9 mouse cellular contexts compared by ENCODE assay signal in the genomic region with DNA sequence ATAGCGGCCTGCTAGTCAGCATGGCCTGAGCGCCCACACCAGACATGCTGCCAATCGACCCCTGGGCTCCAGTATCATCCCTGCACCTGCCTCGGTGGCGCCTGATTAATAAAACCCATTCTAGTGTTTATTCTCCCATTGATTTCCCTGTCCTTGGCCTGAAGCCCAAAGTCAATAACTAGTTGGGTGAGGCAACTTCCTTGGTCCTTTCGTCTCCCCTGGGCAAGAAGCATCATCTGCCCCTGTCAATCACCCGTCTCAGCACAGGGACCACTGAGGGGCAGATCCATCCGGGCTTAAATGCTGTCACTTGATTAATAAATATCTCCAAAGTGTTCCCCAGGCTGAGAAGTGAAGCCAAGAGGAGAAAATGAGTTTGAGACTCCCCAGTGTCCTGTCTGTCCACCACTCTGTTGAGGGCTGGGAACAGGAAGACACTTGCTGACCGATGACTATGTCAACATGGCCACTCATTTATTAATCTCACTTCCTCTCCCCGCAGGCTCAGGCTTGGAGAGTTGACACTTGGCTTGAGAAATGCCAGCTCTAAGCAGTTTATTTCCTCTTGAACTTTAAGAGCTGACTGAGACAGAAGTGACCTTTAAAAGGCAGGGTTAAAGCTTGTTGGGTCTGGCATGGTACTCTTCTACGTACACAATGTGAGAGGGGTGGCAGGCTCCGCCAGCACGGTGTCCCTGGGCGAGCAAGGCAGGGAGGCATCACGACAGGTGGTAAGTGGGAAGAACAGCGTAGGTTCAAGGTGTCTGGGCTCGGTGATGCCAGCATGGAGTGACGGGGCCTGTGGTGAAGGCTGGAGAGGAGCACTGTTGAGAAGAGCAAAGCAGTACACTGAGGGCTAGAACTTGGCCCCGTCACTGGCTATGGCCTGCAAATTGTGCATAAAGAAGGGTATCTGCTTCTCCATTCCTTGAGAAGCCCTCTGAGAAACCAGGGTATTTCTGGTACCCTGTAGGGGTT.
DNase-seq lines count a peak whose midpoint lies in the region; ATAC-seq lines count a peak whose summit lies in the region.
"Had no signal": no experiment of that assay in that cellular context is flagged by ENCODE, and none has a peak within 500 bp of the region (broad histone marks: within the 10 kb centered on the region; RNA-seq: fewer than 3 reads in every experiment).

No protein-coding gene starts in this region.

- H3K27ac ChIP-seq in heart, embryonic 15.5 days = 0 out of 2 replicates have a peak overlapping the region, but pooled peaks have one; percentile 23
- H3K27ac ChIP-seq in forebrain, embryonic 12.5 days = no peak overlapping the region

- DNase-seq in urinary bladder, postnatal 14 days (ENCODE audit: low spot score) = peak; percentile 16
- no peak for DNase-seq in urinary bladder, adult 2 months (ENCODE audit: low spot score)
- peak; percentile 58 to 68 for DNase-seq in lung, adult 18-20 months
- DNase-seq in thymus, postnatal 4 days = peak; percentile 50
- DNase-seq in frontal cortex, adult 2 months (ENCODE audit: extremely low spot score in 1 of 2, low spot score in 1 of 2) = no peak
- DNase-seq in frontal cortex, postnatal 14 days (ENCODE audit: low spot score in 2 of 2) = no peak
- DNase-seq: right cerebral cortex, adult 18-20 months had no signal

- H3K9ac ChIP-seq in heart, embryonic 15.5 days = no peak overlapping the region
- no peak overlapping the region for H3K9ac ChIP-seq in forebrain, embryonic 12.5 days

- 76% methylated on average over 19 of the region's 19 CpGs for WGBS in heart, embryonic 15.5 days
- 93% methylated on average over 19 of the region's 19 CpGs for WGBS in forebrain, embryonic 12.5 days

- ATAC-seq in heart, embryonic 15.5 days (replicated peaks; ENCODE audit: insufficient number of reproducible peaks, insufficient read depth, low FRiP score, low read depth) = no peak
- ATAC-seq in forebrain, embryonic 12.5 days (ENCODE audit: low FRiP score) = no peak; the same call in 1 of the 2 replicates

- H3K4me1 ChIP-seq in heart, embryonic 15.5 days (replicated peaks) = peaks cover 18% of the 10 kb centered on the region
- peaks cover 13% of the 10 kb centered on the region for H3K4me1 ChIP-seq in forebrain, embryonic 12.5 days

- no peak overlapping the region for H3K4me2 ChIP-seq in heart, embryonic 15.5 days
- H3K4me2 ChIP-seq in forebrain, embryonic 12.5 days = no peak overlapping the region

- H3K36me3 ChIP-seq in heart, embryonic 15.5 days = no peaks in the 10 kb centered on the region
- no peaks in the 10 kb centered on the region for H3K36me3 ChIP-seq in forebrain, embryonic 12.5 days (replicated peaks)

- no peak overlapping the region for H3K4me3 ChIP-seq in heart, embryonic 15.5 days
- no peak overlapping the region for H3K4me3 ChIP-seq in forebrain, embryonic 12.5 days (replicated peaks)

- H3K9me3 ChIP-seq in heart, embryonic 15.5 days (replicated peaks) = no peaks in the 10 kb centered on the region
- H3K9me3 ChIP-seq in forebrain, embryonic 12.5 days = no peaks in the 10 kb centered on the region

- no peaks in the 10 kb centered on the region for H3K27me3 ChIP-seq in heart, embryonic 15.5 days
- H3K27me3 ChIP-seq in forebrain, embryonic 12.5 days = no peaks in the 10 kb centered on the region

Comparison
In these comparisons a context has a peak if more than half of its experiments do, and no peak if none do; other contexts are left out.
1. DNase-seq: peak in urinary bladder, postnatal 14 days (single experiment), lung, adult 18-20 months (2 of 2) and thymus, postnatal 4 days (single experiment); none in urinary bladder, adult 2 months (single experiment), frontal cortex, adult 2 months (0 of 2) and frontal cortex, postnatal 14 days (0 of 2).